Mouse (Mus musculus) limb, embryonic 10.5 days (tissue): Measurements from ENCODE around the gene Olfr94. TPM values are rescaled to one million over a fixed set of nuclear protein-coding genes. Genes with fewer than 3 reads are reported as not detected.
"Not testable (repeated sequence)": the region's sequence is repeated elsewhere in the genome, so short reads cannot be mapped to it uniquely, and the experiment has no call there.

ENCODE experiments used
- DNase-seq: peaks from one replicate; pipeline ENCODE4 v3.0.0-alpha.2; 2017; ENCODE audit warnings: low spot score
- H3K27ac ChIP-seq: fragments of 300-500 bp; sonication (generic); 2 replicates; pipeline ENCODE4 v1.5.1; 2016; ENCODE audit warnings: mild to moderate bottlenecking
- H3K27me3 ChIP-seq: fragments of 300-500 bp; sonication (generic); 2 replicates; pipeline ENCODE4 v1.6.1; 2016; ENCODE audit warnings: low read depth, mild to moderate bottlenecking; ENCODE audit not compliant: poor library complexity, severe bottlenecking
- H3K36me3 ChIP-seq: fragments of 300-500 bp; sonication (generic); 2 replicates; pipeline ENCODE4 v1.6.1; 2016; ENCODE audit warnings: mild to moderate bottlenecking, moderate library complexity
- H3K4me1 ChIP-seq: fragments of 300-500 bp; sonication (generic); 2 replicates; pipeline ENCODE4 v1.6.1; 2016
- H3K4me3 ChIP-seq: fragments of 300-500 bp; sonication (generic); 2 replicates; pipeline ENCODE4 v1.5.1; 2016; ENCODE audit warnings: mild to moderate bottlenecking, moderate library complexity
- H3K9me3 ChIP-seq: fragments of 300-500 bp; sonication (generic); replicated peaks from 2 replicates; pipeline ENCODE4 v1.6.1; 2016; ENCODE audit warnings: mild to moderate bottlenecking
- WGBS: fragments of 180-500 bp; shearing (Covaris S2); methylation state at CpG from one replicate; pipeline ENCODE4 v1.1.7; 2016; 5-methylcytosine and 5-hydroxymethylcytosine counted together
- polyA plus RNA-seq: library from polyadenylated mRNA; unstranded; fragments of >200 nt; fragmentation: Nextera tagmentation; extraction: Ambion mirVana; gene quantifications from 2 replicates; pipeline ENCODE4 v1.2.1, GENCODE M21; 2016

Olfr94 gene
- not detected in 2 replicates for polyA plus RNA-seq

- no peak for DNase-seq
- Histone ChIP-seq H3K4me1 (0 out of 2 replicates have a peak, but pooled peaks cover 9% of the 10 kb centered on the region), H3K27ac (no peak within 1 kb of the TSS), H3K4me3 (no peak within 1 kb of the TSS), H3K9me3 (no peaks in the 10 kb centered on the region), H3K27me3 (peaks cover 39% of the 10 kb centered on the region), H3K36me3 (no peaks in the 10 kb centered on the region)
- 82% methylated on average over 2 of the region's 2 CpGs for WGBS
These were observed at the start of gene Olfr94 for GRCm38 (mm10) chr17:37200894-37201293. Gene Olfr94, minus strand, starts transcription at chr17:37200994.

GRCm38 (mm10) chr17:37250544-37250943, 49.8 kb upstream of the Olfr94 start:
- no peaks in the 10 kb centered on the region for H3K9me3 ChIP-seq
- no peaks in the 10 kb centered on the region for H3K4me1 ChIP-seq
- H3K36me3 ChIP-seq: no peaks in the 10 kb centered on the region
- H3K27ac ChIP-seq: no peak overlapping the region
- WGBS: 11% methylated on average over 1 of the region's 1 CpGs
- no peaks in the 10 kb centered on the region for H3K27me3 ChIP-seq
- H3K4me3 ChIP-seq: no peak overlapping the region
- no peak for DNase-seq

GRCm38 (mm10) chr17:37249460-37249859, 48.7 kb upstream of the Olfr94 start:
- Histone ChIP-seq H3K4me1 (no peaks in the 10 kb centered on the region), H3K27me3 (no peaks in the 10 kb centered on the region), H3K4me3 (no peak overlapping the region), H3K36me3 (no peaks in the 10 kb centered on the region), H3K27ac (no peak overlapping the region), H3K9me3 (no peaks in the 10 kb centered on the region)
- no peak for DNase-seq

GRCm38 (mm10) chr17:37246715-37247114, 45.9 kb upstream of the Olfr94 start:
- no peak overlapping the region for H3K27ac ChIP-seq
- no peaks in the 10 kb centered on the region for H3K4me1 ChIP-seq
- H3K27me3 ChIP-seq: no peaks in the 10 kb centered on the region
- no peaks in the 10 kb centered on the region for H3K9me3 ChIP-seq
- no peak for DNase-seq
- WGBS: 36% methylated on average over 5 of the region's 5 CpGs
- no peak overlapping the region for H3K4me3 ChIP-seq
- H3K36me3 ChIP-seq: no peaks in the 10 kb centered on the region

- no peaks in the 10 kb centered on the region for H3K36me3 ChIP-seq
- 77% methylated on average over 3 of the region's 3 CpGs for WGBS
These were observed 41.4 kb upstream of the Olfr94 start for GRCm38 (mm10) chr17:37242198-37242597.

GRCm38 (mm10) chr17:37237230-37237629, 36.4 kb upstream of the Olfr94 start, which contains the start of gene Olfr97:
Gene Olfr97, minus strand, starts transcription at chr17:37237330.
- not testable (repeated sequence) for H3K36me3 ChIP-seq, H3K27me3 ChIP-seq, H3K27ac ChIP-seq, DNase-seq, H3K4me3 ChIP-seq, H3K9me3 ChIP-seq, H3K4me1 ChIP-seq
- 89% methylated on average over 2 of the region's 2 CpGs for WGBS

More at GRCm38 (mm10) chr17:37242198-37242597, 41.4 kb upstream of the Olfr94 start:
- H3K27me3 ChIP-seq: no peaks in the 10 kb centered on the region
- H3K9me3 ChIP-seq: no peaks in the 10 kb centered on the region
- no peak overlapping the region for H3K4me3 ChIP-seq
- no peak overlapping the region for H3K27ac ChIP-seq
- no peaks in the 10 kb centered on the region for H3K4me1 ChIP-seq
- DNase-seq: no peak

GRCm38 (mm10) chr17:37221879-37222278, 21.1 kb upstream of the Olfr94 start:
- H3K9me3 ChIP-seq: no peaks in the 10 kb centered on the region
- 20% methylated on average over 1 of the region's 1 CpGs for WGBS
- no peak overlapping the region for H3K27ac ChIP-seq
- H3K36me3 ChIP-seq: no peaks in the 10 kb centered on the region
- H3K27me3 ChIP-seq: no peaks in the 10 kb centered on the region
- no peak for DNase-seq
- H3K4me3 ChIP-seq: no peak overlapping the region
- H3K4me1 ChIP-seq: no peaks in the 10 kb centered on the region

GRCm38 (mm10) chr17:37219846-37220245, 19.1 kb upstream of the Olfr94 start, which contains the start of gene Olfr96:
Gene Olfr96, plus strand, starts transcription at chr17:37220146.
- H3K4me3 ChIP-seq: no peak within 1 kb of the TSS
- no peaks in the 10 kb centered on the region for H3K4me1 ChIP-seq
- WGBS: 73% methylated on average over 4 of the region's 4 CpGs
- H3K9me3 ChIP-seq: no peaks in the 10 kb centered on the region
- H3K27ac ChIP-seq: no peak within 1 kb of the TSS
- no peaks in the 10 kb centered on the region for H3K27me3 ChIP-seq
- H3K36me3 ChIP-seq: no peaks in the 10 kb centered on the region
- no peak for DNase-seq

- no peak overlapping the region for H3K27ac ChIP-seq
- no peaks in the 10 kb centered on the region for H3K36me3 ChIP-seq
- no peaks in the 10 kb centered on the region for H3K9me3 ChIP-seq
- WGBS: 83% methylated on average over 3 of the region's 3 CpGs
- H3K27me3 ChIP-seq: no peaks in the 10 kb centered on the region
- DNase-seq: no peak
- no peak overlapping the region for H3K4me3 ChIP-seq
- no peaks in the 10 kb centered on the region for H3K4me1 ChIP-seq
These were observed 17.7 kb upstream of the Olfr94 start for GRCm38 (mm10) chr17:37218486-37218885.

- Histone ChIP-seq H3K4me1 (peaks cover 6% of the 10 kb centered on the region), H3K27me3 (peaks cover 35% of the 10 kb centered on the region), H3K4me3 (no peak within 1 kb of the TSS), H3K36me3 (no peaks in the 10 kb centered on the region), H3K27ac (no peak within 1 kb of the TSS), H3K9me3 (no peaks in the 10 kb centered on the region)
- no peak for DNase-seq
- 79% methylated on average over 3 of the region's 3 CpGs for WGBS
These were observed 12.2 kb upstream of the Olfr94 start, which contains the start of gene Olfr95 for GRCm38 (mm10) chr17:37213018-37213417. Gene Olfr95, minus strand, starts transcription at chr17:37213118.

GRCm38 (mm10) chr17:37210884-37211768, 10.3 kb upstream of the Olfr94 start:
- peak overlapping the region; percentile 42 for H3K4me3 ChIP-seq
- H3K27me3 ChIP-seq: peaks cover 35% of the 10 kb centered on the region
- DNase-seq: peak; percentile 35
- no peaks in the 10 kb centered on the region for H3K9me3 ChIP-seq
- peaks cover 6% of the 10 kb centered on the region for H3K4me1 ChIP-seq
- no peak overlapping the region for H3K27ac ChIP-seq
- no peaks in the 10 kb centered on the region for H3K36me3 ChIP-seq
- 19% methylated on average over 40 of the region's 40 CpGs for WGBS

GRCm38 (mm10) chr17:37203917-37204236, 3.1 kb upstream of the Olfr94 start:
- Histone ChIP-seq H3K9me3 (no peaks in the 10 kb centered on the region), H3K4me3 (no peak overlapping the region), H3K27ac (no peak overlapping the region), H3K27me3 (peaks cover 9% of the 10 kb centered on the region; the same call in 1 of the 2 replicates), H3K4me1 (no peaks in the 10 kb centered on the region), H3K36me3 (no peaks in the 10 kb centered on the region)
- 29% methylated on average over 3 of the region's 3 CpGs for WGBS
- no peak for DNase-seq

- no peak overlapping the region for H3K4me3 ChIP-seq
- DNase-seq: peak; percentile 81
- H3K4me1 ChIP-seq: no peaks in the 10 kb centered on the region
- H3K36me3 ChIP-seq: no peaks in the 10 kb centered on the region
- under 1% methylated on average over 4 of the region's 4 CpGs for WGBS
- H3K27me3 ChIP-seq: peaks cover 14% of the 10 kb centered on the region
- H3K27ac ChIP-seq: no peak overlapping the region
- no peaks in the 10 kb centered on the region for H3K9me3 ChIP-seq
These were observed 2.6 kb upstream of the Olfr94 start for GRCm38 (mm10) chr17:37203206-37203916.
